Mouse (Mus musculus) limb, embryonic 15.5 days (tissue): ENCODE results near the gene Sppl3. TPM values are rescaled to one million over a fixed set of nuclear protein-coding genes. Genes with fewer than 3 reads are reported as not detected.

Experiments
- ATAC-seq: fragments of 200-750 bp; cut with Nextera tagmentation; 2 replicates; pipeline ENCODE4 v1.8.0; 2017; ENCODE audit warnings: low read depth, moderate TSS enrichment; ENCODE audit not compliant: insufficient number of reproducible peaks, low FRiP score, low TSS enrichment
- H3K27ac ChIP-seq: fragments of 300-500 bp; sonication (generic); 2 replicates; pipeline ENCODE4 v1.5.1; 2015; ENCODE audit warnings: moderate library complexity, mild to moderate bottlenecking, inconsistent platforms
- H3K27me3 ChIP-seq: fragments of 300-500 bp; sonication (generic); 2 replicates; pipeline ENCODE4 v1.6.1; 2015; ENCODE audit warnings: inconsistent platforms
- H3K36me3 ChIP-seq: fragments of 300-500 bp; sonication (generic); 2 replicates; pipeline ENCODE4 v1.6.1; 2015; ENCODE audit warnings: inconsistent platforms
- H3K4me1 ChIP-seq: fragments of 300-500 bp; sonication (generic); 2 replicates; pipeline ENCODE4 v1.6.1; 2015; ENCODE audit warnings: inconsistent platforms
- H3K4me2 ChIP-seq: fragments of 300-500 bp; sonication (generic); 2 replicates; pipeline ENCODE4 v1.6.1; 2015; ENCODE audit warnings: mild to moderate bottlenecking, inconsistent platforms
- H3K4me3 ChIP-seq: fragments of 300-500 bp; sonication (generic); 2 replicates; pipeline ENCODE4 v1.5.1; 2015; ENCODE audit warnings: mild to moderate bottlenecking, inconsistent platforms
- H3K9ac ChIP-seq: fragments of 300-500 bp; sonication (generic); 2 replicates; pipeline ENCODE4 v1.6.1; 2015; ENCODE audit warnings: inconsistent platforms
- H3K9me3 ChIP-seq: fragments of 300-500 bp; sonication (generic); 2 replicates; pipeline ENCODE4 v1.6.1; 2016; ENCODE audit warnings: inconsistent platforms
- WGBS: fragments of 180-500 bp; shearing (Covaris S2); methylation state at CpG from one replicate; pipeline ENCODE4 v1.1.7; 2015; 5-methylcytosine and 5-hydroxymethylcytosine counted together
- polyA plus RNA-seq: library from polyadenylated mRNA; unstranded; fragments of >200 nt; fragmentation: Nextera tagmentation; extraction: Ambion mirVana; gene quantifications from 2 replicates; pipeline ENCODE4 v1.2.1, GENCODE M21; 2015

The Sppl3 gene
- polyA plus RNA-seq, 1 experiment from 2014 or later = 19.9 TPM

- H3K4me2 ChIP-seq = peak overlapping the region; percentile 91
- peak overlapping the region; percentile 89 for H3K4me3 ChIP-seq
- no peaks in the 10 kb centered on the region for H3K27me3 ChIP-seq
- H3K4me1 ChIP-seq = peaks cover 13% of the 10 kb centered on the region
- peak overlapping the region; percentile 71 for H3K9ac ChIP-seq
- 52% methylated on average over 6 of the region's 6 CpGs for WGBS
- H3K36me3 ChIP-seq = peaks cover 21% of the 10 kb centered on the region
- H3K9me3 ChIP-seq = no peaks in the 10 kb centered on the region
- ATAC-seq = no peak
- H3K27ac ChIP-seq = no peak overlapping the region
Measured at GRCm38 (mm10) chr5:115133358-115134066, 122.6 kb downstream of the Sppl3 start.

- ATAC-seq = peak; percentile 94
- Histone ChIP-seq H3K4me2 (peak within 1 kb of the TSS; percentile 91), H3K4me3 (peak within 1 kb of the TSS; percentile 89), H3K27ac (peak within 1 kb of the TSS; percentile 71), H3K9me3 (no peaks in the 10 kb centered on the region), H3K4me1 (peaks cover 13% of the 10 kb centered on the region), H3K27me3 (no peaks in the 10 kb centered on the region), H3K36me3 (peaks cover 13% of the 10 kb centered on the region), H3K9ac (peak within 1 kb of the TSS; percentile 71)
- WGBS = under 1% methylated on average over 57 of the region's 81 CpGs
Measured at GRCm38 (mm10) chr5:115134234-115135165, 123.6 kb downstream of the Sppl3 start, which contains the start of gene Unc119b. Gene Unc119b, minus strand, starts transcription at chr5:115134975.

GRCm38 (mm10) chr5:115139124-115139523 is 128.2 kb downstream of the Sppl3 start:
- no peaks in the 10 kb centered on the region for H3K27me3 ChIP-seq
- no peaks in the 10 kb centered on the region for H3K9me3 ChIP-seq
- H3K27ac ChIP-seq = no peak overlapping the region
- H3K9ac ChIP-seq = no peak overlapping the region
- ATAC-seq = no peak
- H3K4me1 ChIP-seq = no peaks in the 10 kb centered on the region
- H3K36me3 ChIP-seq = peaks cover 9% of the 10 kb centered on the region; the same call in 1 of the 2 replicates
- no peak overlapping the region for H3K4me2 ChIP-seq
- no peak overlapping the region for H3K4me3 ChIP-seq
- 44% methylated on average over 4 of the region's 4 CpGs for WGBS

- ATAC-seq = no peak
- peaks cover 25% of the 10 kb centered on the region for H3K36me3 ChIP-seq
- H3K9me3 ChIP-seq = no peaks in the 10 kb centered on the region
- H3K4me2 ChIP-seq = no peak overlapping the region
- no peak overlapping the region for H3K27ac ChIP-seq
- H3K4me1 ChIP-seq = no peaks in the 10 kb centered on the region
- WGBS = 48% methylated on average over 3 of the region's 3 CpGs
- H3K27me3 ChIP-seq = no peaks in the 10 kb centered on the region
- H3K4me3 ChIP-seq = no peak overlapping the region
- no peak overlapping the region for H3K9ac ChIP-seq
Measured at GRCm38 (mm10) chr5:115140726-115141125, 129.8 kb downstream of the Sppl3 start.

- no peak overlapping the region for H3K4me3 ChIP-seq
- no peaks in the 10 kb centered on the region for H3K27me3 ChIP-seq
- no peak for ATAC-seq
- 88% methylated on average over 9 of the region's 9 CpGs for WGBS
- H3K36me3 ChIP-seq = peaks cover 40% of the 10 kb centered on the region
- H3K4me1 ChIP-seq = no peaks in the 10 kb centered on the region
- no peak overlapping the region for H3K9ac ChIP-seq
- H3K9me3 ChIP-seq = no peaks in the 10 kb centered on the region
- H3K27ac ChIP-seq = no peak overlapping the region
- H3K4me2 ChIP-seq = no peak overlapping the region
Measured at GRCm38 (mm10) chr5:115142166-115142697, 131.3 kb downstream of the Sppl3 start.

- no peak for ATAC-seq
- 74% methylated on average over 10 of the region's 10 CpGs for WGBS
- Histone ChIP-seq H3K4me1 (no peaks in the 10 kb centered on the region), H3K27ac (no peak overlapping the region), H3K4me3 (no peak overlapping the region), H3K9ac (no peak overlapping the region), H3K36me3 (peaks cover 52% of the 10 kb centered on the region), H3K9me3 (no peaks in the 10 kb centered on the region), H3K27me3 (no peaks in the 10 kb centered on the region), H3K4me2 (no peak overlapping the region)
Measured at GRCm38 (mm10) chr5:115143552-115143951, 132.6 kb downstream of the Sppl3 start.

- Histone ChIP-seq H3K27me3 (no peaks in the 10 kb centered on the region), H3K9ac (no peak overlapping the region), H3K4me2 (no peak overlapping the region), H3K36me3 (peaks cover 60% of the 10 kb centered on the region), H3K9me3 (no peaks in the 10 kb centered on the region), H3K4me3 (no peak overlapping the region), H3K27ac (peak overlapping the region; percentile 6; the same call in 1 of the 2 replicates), H3K4me1 (no peaks in the 10 kb centered on the region)
- ATAC-seq = no peak
- 68% methylated on average over 6 of the region's 6 CpGs for WGBS
Measured at GRCm38 (mm10) chr5:115144471-115144870, 133.5 kb downstream of the Sppl3 start.

GRCm38 (mm10) chr5:115145253-115145968 is 134.5 kb downstream of the Sppl3 start:
- peak overlapping the region; percentile 30; the same call in 1 of the 2 replicates for H3K27ac ChIP-seq
- no peak overlapping the region for H3K4me2 ChIP-seq
- no peak for ATAC-seq
- no peak overlapping the region for H3K4me3 ChIP-seq
- WGBS = 78% methylated on average over 11 of the region's 11 CpGs
- H3K36me3 ChIP-seq = peaks cover 69% of the 10 kb centered on the region
- H3K9ac ChIP-seq = no peak overlapping the region
- no peaks in the 10 kb centered on the region for H3K27me3 ChIP-seq
- H3K4me1 ChIP-seq = no peaks in the 10 kb centered on the region
- no peaks in the 10 kb centered on the region for H3K9me3 ChIP-seq

- no peak for ATAC-seq
- Histone ChIP-seq H3K9me3 (no peaks in the 10 kb centered on the region), H3K4me1 (0 out of 2 replicates have a peak, but pooled peaks cover 2% of the 10 kb centered on the region), H3K36me3 (peaks cover 77% of the 10 kb centered on the region), H3K4me2 (no peak overlapping the region), H3K9ac (no peak overlapping the region), H3K4me3 (no peak overlapping the region), H3K27ac (no peak overlapping the region), H3K27me3 (no peaks in the 10 kb centered on the region)
- 73% methylated on average over 6 of the region's 6 CpGs for WGBS
Measured at GRCm38 (mm10) chr5:115145976-115146746, 135.2 kb downstream of the Sppl3 start.

- Histone ChIP-seq H3K4me2 (no peak overlapping the region), H3K9me3 (no peaks in the 10 kb centered on the region)
Measured at GRCm38 (mm10) chr5:115146747-115147130, 135.8 kb downstream of the Sppl3 start.

GRCm38 (mm10) chr5:115147388-115147787 is 136.5 kb downstream of the Sppl3 start:
- H3K4me2 ChIP-seq = no peak overlapping the region
- H3K4me3 ChIP-seq = no peak overlapping the region
- no peak overlapping the region for H3K9ac ChIP-seq
- peaks cover 79% of the 10 kb centered on the region for H3K36me3 ChIP-seq
- H3K4me1 ChIP-seq = peaks cover 9% of the 10 kb centered on the region
- WGBS = 66% methylated on average over 3 of the region's 3 CpGs
- no peak for ATAC-seq
- no peak overlapping the region for H3K27ac ChIP-seq
- H3K9me3 ChIP-seq = no peaks in the 10 kb centered on the region
- H3K27me3 ChIP-seq = no peaks in the 10 kb centered on the region

More at GRCm38 (mm10) chr5:115146747-115147130, 135.8 kb downstream of the Sppl3 start:
- 0 out of 2 replicates have a peak, but pooled peaks cover 6% of the 10 kb centered on the region for H3K4me1 ChIP-seq
- no peaks in the 10 kb centered on the region for H3K27me3 ChIP-seq
- no peak overlapping the region for H3K9ac ChIP-seq
- peaks cover 80% of the 10 kb centered on the region for H3K36me3 ChIP-seq
- no peak for ATAC-seq
- H3K4me3 ChIP-seq = no peak overlapping the region
- H3K27ac ChIP-seq = no peak overlapping the region
